Mouse (Mus musculus): ENCODE results near the gene Tmem145. TPM values are rescaled to one million over a fixed set of nuclear protein-coding genes. Genes with fewer than 3 reads are reported as not detected.

Gene Tmem145
- polyA plus RNA-seq, 1 experiment, result not detected

DNA sequence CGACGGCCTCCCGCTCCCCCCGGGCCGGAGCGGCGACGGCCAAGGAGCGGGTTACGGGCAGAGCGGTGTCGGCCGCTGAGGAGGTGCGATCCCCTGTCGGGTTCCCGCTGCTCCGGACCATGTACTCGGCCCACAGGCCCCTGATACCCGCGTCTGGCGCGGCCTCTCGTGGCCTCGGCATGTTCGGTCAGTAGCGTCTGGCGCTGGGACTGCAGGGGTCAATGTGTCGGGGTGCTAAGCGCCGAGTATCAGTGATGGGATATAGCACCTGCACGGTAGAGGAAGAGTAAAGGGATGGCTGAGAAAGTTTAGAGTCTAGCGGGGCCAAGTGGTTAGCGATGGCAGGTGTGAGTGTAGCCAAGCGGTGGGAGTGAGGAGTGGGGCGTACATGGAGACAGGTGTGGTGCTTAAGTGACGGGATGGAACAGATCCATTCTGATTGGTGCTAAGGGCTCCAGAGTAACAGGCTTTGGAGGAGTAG, 23.1 kb upstream of the Tmem145 start:
- Histone ChIP-seq H3K27ac (ENCODE audit: insufficient read depth, low read depth, low read length) (peak overlapping the region; percentile 74), H3K4me1 (ENCODE audit: control insufficient read depth, insufficient read depth, low read length) (peaks cover 23% of the 10 kb centered on the region), H3K4me3 (ENCODE audit: insufficient read depth, low read length) (peak overlapping the region; percentile 85)
- TF ChIP-seq CTCF (IDR thresholded peaks at IDR 0.05; ENCODE audit: low read depth, low read length) (no peak), POLR2A (IDR thresholded peaks at IDR 0.05; ENCODE audit: borderline replicate concordance, low read depth, low read length) (no peak)

DNA sequence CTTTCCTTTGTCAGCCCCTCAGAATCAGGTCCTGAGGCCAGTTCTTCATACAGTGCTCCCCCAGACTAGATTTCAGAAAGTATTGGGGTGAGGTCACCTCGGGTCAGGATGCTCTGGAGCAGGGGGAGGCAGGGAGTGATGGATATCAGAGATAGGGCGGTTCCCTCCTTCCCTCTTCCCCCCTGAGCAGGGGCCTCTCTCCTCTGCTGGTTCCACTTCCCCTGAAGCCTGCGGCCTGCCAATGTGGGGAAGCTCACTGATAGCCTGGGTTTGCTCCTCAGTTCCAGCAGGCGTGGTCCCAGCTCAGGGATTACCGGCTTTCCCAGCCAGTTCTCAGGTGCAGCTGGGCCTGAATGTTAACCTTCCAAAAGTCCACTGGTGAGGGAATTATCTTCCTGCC, 22.3 kb upstream of the Tmem145 start:
- TF ChIP-seq POLR2A (IDR thresholded peaks at IDR 0.05; ENCODE audit: borderline replicate concordance, low read depth, low read length) (no peak), CTCF (IDR thresholded peaks at IDR 0.05; ENCODE audit: low read depth, low read length) (no peak)

DNA sequence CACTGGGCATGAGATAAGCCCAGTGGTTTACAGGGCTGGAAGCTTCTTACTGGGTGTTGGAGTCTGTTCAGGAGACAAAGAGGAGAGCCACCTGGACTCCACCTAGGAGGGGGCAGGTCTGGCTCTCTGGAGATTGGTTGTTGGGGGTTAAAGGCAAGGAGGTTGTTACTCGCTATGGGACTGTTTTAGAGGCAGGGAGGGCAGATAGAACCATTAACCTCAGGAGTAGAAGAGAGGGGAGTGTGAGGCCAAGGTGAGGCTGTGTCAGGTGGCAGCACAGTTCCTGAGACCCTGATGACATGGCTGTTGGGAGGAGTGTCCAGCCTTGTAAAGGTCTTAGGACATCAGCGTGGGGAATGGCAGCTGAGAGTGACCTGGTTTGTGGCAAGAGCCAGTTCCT, 21.7 kb upstream of the Tmem145 start:
- Histone ChIP-seq H3K27ac (ENCODE audit: insufficient read depth, low read depth, low read length) (peak overlapping the region; percentile 41), H3K4me3 (ENCODE audit: insufficient read depth, low read length) (peak overlapping the region; percentile 85), H3K4me1 (ENCODE audit: control insufficient read depth, insufficient read depth, low read length) (peaks cover 21% of the 10 kb centered on the region)
- TF ChIP-seq CTCF (IDR thresholded peaks at IDR 0.05; ENCODE audit: low read depth, low read length), result no peak
- TF ChIP-seq POLR2A (IDR thresholded peaks at IDR 0.05; ENCODE audit: borderline replicate concordance, low read depth, low read length), result no peak

More for the DNA sequence above, 22.3 kb upstream of the Tmem145 start:
- Histone ChIP-seq H3K4me1 (ENCODE audit: control insufficient read depth, insufficient read depth, low read length) (peaks cover 21% of the 10 kb centered on the region), H3K27ac (ENCODE audit: insufficient read depth, low read depth, low read length) (peak overlapping the region; percentile 74), H3K4me3 (ENCODE audit: insufficient read depth, low read length) (peak overlapping the region; percentile 85)

DNA sequence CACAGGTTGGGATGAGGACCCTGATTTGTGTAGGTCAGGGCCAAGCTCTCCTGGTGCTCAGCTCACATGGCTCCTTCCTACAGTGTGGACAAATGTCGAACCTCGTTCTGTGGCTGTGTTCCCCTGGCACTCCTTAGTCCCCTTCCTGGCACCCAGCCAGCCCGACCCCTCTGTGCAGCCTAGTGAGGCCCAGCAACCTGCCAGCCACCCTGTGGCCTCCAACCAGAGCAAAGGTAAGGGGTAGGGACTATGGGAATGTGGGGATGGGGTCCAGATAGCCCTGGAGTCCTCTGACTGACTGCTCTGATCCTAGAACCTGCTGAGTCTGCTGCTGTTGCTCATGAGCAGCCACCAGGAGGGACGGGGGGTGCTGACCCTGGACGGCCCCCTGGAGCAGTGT, 21.1 kb upstream of the Tmem145 start:
- Histone ChIP-seq H3K27ac (ENCODE audit: insufficient read depth, low read depth, low read length) (no peak overlapping the region), H3K4me3 (ENCODE audit: insufficient read depth, low read length) (no peak overlapping the region), H3K4me1 (ENCODE audit: control insufficient read depth, insufficient read depth, low read length) (peaks cover 21% of the 10 kb centered on the region)
- no peak for TF ChIP-seq POLR2A (IDR thresholded peaks at IDR 0.05; ENCODE audit: borderline replicate concordance, low read depth, low read length)

DNA sequence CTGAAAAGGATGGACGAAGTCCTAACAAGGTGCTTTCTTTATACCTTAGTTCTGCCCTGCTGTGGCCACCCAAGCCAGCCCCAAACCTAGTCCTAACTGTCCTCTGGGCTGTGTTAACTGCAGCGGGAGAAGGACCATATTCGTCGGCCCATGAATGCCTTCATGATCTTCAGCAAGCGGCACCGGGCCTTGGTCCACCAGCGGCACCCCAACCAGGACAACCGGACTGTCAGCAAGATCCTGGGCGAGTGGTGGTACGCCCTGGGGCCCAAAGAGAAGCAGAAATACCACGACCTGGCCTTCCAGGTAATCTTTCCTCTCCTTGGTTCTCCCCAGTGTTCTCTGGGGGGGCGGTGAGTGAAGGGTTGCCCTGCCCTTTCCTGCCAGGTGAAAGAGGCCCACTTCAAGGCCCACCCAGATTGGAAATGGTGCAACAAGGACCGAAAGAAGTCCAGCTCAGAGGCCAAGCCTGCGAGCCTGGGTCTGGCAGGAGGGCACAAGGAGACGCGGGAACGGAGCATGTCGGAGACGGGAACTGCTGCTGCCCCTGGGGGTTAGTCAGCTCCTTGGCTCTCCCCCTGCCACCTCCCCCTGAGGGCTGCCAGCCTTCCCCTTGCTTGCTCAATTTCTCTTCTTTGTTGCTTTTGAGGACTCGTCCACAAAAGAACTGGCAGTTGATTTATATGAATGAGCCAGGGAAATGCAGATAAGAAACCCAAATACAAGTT, 20.2 kb upstream of the Tmem145 start:
- Histone ChIP-seq H3K4me1 (ENCODE audit: control insufficient read depth, insufficient read depth, low read length) (peaks cover 18% of the 10 kb centered on the region), H3K27ac (ENCODE audit: insufficient read depth, low read depth, low read length) (no peak overlapping the region)
- no peak for TF ChIP-seq POLR2A (IDR thresholded peaks at IDR 0.05; ENCODE audit: borderline replicate concordance, low read depth, low read length)
- no peak for TF ChIP-seq CTCF (IDR thresholded peaks at IDR 0.05; ENCODE audit: low read depth, low read length)

DNA sequence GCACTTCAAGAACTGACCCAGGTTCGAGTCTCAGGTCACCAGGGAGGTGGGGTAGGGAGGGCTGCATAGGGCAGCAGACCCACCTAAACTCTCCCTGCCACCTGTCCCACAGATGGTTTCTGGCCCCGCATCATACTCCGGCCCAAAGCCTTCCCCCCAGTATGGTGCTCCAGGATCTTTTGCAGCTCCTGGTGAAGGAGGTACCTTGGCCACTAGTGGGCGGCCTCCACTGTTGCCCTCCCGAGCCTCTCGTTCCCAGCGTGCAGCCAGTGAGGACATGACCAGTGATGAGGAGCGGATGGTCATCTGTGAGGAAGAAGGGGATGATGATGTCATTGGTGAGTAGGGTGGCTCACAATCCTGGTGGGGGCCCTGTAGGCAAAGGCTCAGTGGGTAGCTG, 18.9 kb upstream of the Tmem145 start:
- TF ChIP-seq CTCF (IDR thresholded peaks at IDR 0.05; ENCODE audit: low read depth, low read length) (no peak), POLR2A (IDR thresholded peaks at IDR 0.05; ENCODE audit: borderline replicate concordance, low read depth, low read length) (no peak)
- Histone ChIP-seq H3K4me3 (ENCODE audit: insufficient read depth, low read length) (no peak overlapping the region), H3K27ac (ENCODE audit: insufficient read depth, low read depth, low read length) (no peak overlapping the region), H3K4me1 (ENCODE audit: control insufficient read depth, insufficient read depth, low read length) (peaks cover 9% of the 10 kb centered on the region)

More for the DNA sequence above, 20.2 kb upstream of the Tmem145 start:
- H3K4me3 ChIP-seq (ENCODE audit: insufficient read depth, low read length), result no peak overlapping the region

DNA sequence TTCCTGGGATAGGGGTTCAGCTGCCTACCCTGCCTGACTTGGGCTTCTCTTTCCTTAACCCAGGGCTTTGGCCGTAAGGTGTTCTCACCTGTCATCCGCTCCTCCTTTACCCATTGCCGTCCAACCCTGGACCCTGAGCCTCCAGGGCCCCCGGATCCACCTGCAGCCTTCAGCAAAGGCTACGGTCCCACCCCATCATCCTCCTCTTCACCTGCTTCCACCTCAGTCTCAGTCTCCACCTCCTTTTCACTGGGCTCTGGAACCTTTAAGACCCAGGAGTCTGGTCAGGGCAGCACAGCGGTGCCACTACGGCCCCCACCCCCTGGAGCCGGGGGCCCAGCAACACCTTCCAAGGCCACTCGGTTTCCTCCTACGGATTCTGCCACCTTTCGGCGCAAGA, 17.9 kb upstream of the Tmem145 start:
- TF ChIP-seq POLR2A (IDR thresholded peaks at IDR 0.05; ENCODE audit: borderline replicate concordance, low read depth, low read length) (no peak), CTCF (IDR thresholded peaks at IDR 0.05; ENCODE audit: low read depth, low read length) (no peak)

DNA sequence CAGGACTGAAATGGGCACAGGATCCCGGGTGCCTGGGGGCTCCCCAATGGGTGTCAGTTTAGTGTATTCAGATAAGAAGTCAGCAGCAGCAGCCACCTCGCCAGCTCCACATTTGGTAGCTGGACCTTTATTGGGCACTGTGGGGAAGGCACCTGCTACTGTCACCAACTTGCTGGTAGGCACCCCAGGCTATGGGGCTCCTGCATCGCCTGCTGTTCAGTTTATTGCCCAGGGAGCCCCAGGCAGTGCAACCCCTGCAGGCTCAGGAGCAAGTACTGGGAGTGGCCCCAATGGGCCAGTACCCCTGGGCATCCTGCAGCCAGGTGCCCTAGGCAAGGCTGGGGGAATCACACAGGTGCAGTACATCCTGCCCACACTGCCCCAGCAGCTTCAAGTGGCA, 17.2 kb upstream of the Tmem145 start:
- no peak for TF ChIP-seq POLR2A (IDR thresholded peaks at IDR 0.05; ENCODE audit: borderline replicate concordance, low read depth, low read length)
- TF ChIP-seq CTCF (IDR thresholded peaks at IDR 0.05; ENCODE audit: low read depth, low read length), result no peak
- Histone ChIP-seq H3K27ac (ENCODE audit: insufficient read depth, low read depth, low read length) (no peak overlapping the region), H3K4me1 (ENCODE audit: control insufficient read depth, insufficient read depth, low read length) (peaks cover 9% of the 10 kb centered on the region), H3K4me3 (ENCODE audit: insufficient read depth, low read length) (no peak overlapping the region)

More for the DNA sequence above, 17.9 kb upstream of the Tmem145 start:
- no peak overlapping the region for H3K27ac ChIP-seq (ENCODE audit: insufficient read depth, low read depth, low read length)
- no peak overlapping the region for H3K4me3 ChIP-seq (ENCODE audit: insufficient read depth, low read length)
- H3K4me1 ChIP-seq (ENCODE audit: control insufficient read depth, insufficient read depth, low read length), result peaks cover 9% of the 10 kb centered on the region

DNA sequence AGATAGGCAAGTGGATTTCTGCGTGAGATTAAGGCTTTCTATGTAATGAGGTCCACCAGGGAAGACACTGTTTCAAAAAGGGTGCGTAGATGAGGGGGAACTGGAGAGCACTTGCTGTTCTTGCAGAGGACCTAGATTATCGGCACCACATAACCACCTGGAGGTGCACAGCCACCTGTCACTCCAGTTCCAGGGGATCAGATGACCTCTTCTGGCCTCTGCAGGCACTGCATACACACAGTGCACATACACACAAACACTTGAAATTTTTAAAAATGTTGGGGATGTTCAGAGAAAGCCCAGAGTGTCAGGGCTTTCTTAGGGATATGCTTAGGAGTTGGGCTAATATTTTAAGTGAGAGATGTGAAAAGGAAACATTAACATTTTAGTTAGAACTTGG, 16.0 kb upstream of the Tmem145 start:
- TF ChIP-seq POLR2A (IDR thresholded peaks at IDR 0.05; ENCODE audit: borderline replicate concordance, low read depth, low read length), result no peak
- TF ChIP-seq CTCF (IDR thresholded peaks at IDR 0.05; ENCODE audit: low read depth, low read length), result no peak
- no peak overlapping the region for H3K4me3 ChIP-seq (ENCODE audit: insufficient read depth, low read length)
- no peaks in the 10 kb centered on the region for H3K4me1 ChIP-seq (ENCODE audit: control insufficient read depth, insufficient read depth, low read length)
- H3K27ac ChIP-seq (ENCODE audit: insufficient read depth, low read depth, low read length), result no peak overlapping the region

DNA sequence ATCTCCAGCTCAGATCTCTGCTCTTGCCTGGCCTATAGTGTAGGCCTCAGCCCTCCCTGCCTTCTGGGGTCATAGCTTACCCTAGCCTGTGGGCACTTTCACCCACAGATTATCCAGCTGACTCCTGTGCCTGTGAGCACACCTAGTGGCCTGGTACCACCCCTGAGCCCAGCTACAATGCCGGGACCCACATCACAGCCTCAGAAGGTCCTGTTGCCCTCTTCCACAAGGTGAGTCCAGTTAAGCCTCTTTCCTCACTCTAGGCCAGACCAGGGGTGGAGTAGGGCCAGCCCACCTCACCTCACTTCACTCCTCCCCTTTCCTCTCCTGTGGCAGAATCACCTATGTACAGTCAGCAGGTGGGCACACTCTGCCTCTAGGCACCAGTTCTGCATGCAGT, 15.4 kb upstream of the Tmem145 start:
- H3K27ac ChIP-seq (ENCODE audit: insufficient read depth, low read depth, low read length), result no peak overlapping the region
- no peak overlapping the region for H3K4me3 ChIP-seq (ENCODE audit: insufficient read depth, low read length)
- no peaks in the 10 kb centered on the region for H3K4me1 ChIP-seq (ENCODE audit: control insufficient read depth, insufficient read depth, low read length)
- TF ChIP-seq POLR2A (IDR thresholded peaks at IDR 0.05; ENCODE audit: borderline replicate concordance, low read depth, low read length) (no peak), CTCF (IDR thresholded peaks at IDR 0.05; ENCODE audit: low read depth, low read length) (no peak)

Measured in bone marrow macrophage, adult 2 months (primary cell).